Mouse (Mus musculus) testis, postnatal 10 days (tissue): ENCODE measurements at regions not wholly inside any gene's neighbourhood (a gene's known extent, or its start where the extent isn't known, plus 50 kb on each side); places are given as distances from the start of the nearest gene placed in this dataset.
"Not testable (repeated sequence)": the region's sequence is repeated elsewhere in the genome, so short reads cannot be mapped to it uniquely, and the experiment has no call there.

Experiments
- DNase-seq: peaks from one replicate; pipeline ENCODE4 v3.0.0; 2021; ENCODE audit warnings: low spot score

DNA sequence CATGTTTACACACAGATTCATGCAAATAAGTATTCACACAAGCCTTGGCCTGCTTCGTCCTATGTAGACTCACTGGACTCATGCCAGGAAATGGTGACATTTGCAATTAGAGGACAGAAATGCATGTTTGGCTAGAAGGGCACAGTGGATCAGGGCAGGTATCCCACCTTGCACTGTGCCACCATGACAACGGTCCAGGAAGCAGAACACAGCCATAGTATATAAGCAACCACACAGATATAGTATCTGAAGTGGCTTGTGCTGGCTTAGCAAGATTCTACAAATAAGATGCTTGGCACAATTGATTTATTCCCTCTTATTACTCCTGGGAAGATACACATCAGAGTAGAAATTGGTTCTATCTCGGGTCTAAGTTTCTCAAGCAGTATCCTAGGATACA, 218.0 kb downstream of the Unc5cl start:
- DNase-seq = no peak

DNA sequence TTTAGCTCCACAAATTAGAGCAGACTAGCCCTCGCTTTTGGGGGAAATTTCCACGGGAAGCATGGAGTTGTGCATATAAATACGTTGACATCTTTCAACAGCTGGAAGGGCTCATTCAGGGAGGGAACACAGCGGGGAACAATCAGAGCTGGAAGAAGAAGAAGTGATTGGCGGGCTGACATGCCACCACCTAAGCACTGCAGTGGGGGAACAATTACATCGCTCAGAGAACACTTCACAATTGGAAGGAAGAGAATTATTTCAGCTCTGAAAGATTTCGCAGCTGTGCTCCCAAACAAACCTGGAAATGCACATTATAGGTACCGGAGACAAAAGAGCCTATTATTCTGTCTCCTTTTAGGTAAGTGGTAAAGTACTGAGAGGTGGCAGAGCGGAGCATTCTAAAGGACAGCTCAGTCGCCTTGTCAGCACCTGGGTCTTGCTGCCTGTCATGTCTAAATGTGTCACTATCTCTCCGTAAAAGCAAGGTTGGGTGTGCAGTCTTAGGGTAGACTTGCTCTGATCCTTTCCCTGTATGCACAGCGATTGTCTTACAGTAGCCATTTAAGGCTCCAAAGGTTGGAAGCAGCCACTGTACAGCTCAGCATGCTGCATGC, 223.6 kb downstream of the Unc5cl start:
- DNase-seq = no peak

DNA sequence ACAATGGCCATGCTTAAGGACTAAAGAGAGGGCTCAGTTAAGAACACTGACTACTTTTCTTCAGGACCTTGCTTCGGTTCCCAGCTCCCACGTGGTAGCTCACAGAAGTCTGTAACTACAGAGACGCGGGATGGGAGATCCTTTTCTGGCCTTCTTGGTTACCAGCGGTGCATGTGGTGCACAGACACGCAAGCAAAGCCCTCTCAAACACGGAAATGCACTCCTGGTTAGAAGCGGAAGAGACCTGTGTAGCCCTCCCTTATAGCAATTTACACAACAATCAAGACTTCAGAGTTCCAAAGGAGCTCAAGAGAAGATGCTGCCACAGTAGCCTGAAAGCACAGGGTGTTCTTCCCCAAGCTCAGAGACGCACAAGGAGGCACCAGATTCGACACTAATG, 225.6 kb downstream of the Unc5cl start:
- DNase-seq = no peak

DNA sequence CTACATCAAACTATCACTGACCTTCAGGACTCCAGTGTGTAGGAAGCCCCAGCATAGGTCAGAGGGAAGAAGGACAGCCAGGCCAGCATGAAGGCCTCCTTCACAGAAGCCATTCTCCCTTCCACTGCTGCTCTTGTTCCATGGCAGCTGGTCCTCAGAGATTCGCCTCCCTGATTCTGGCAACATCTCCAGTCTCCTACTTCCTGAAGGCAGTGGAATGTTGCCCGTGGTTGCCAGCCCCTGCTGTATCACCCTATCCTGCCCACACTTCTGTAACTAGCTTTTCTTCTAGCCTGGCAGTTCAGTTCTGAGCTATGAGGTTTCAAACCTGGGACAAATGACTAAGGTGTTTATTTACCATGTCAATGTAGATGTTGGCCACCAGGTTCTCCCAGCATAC, 234.2 kb downstream of the Unc5cl start:
- no peak for DNase-seq

DNA sequence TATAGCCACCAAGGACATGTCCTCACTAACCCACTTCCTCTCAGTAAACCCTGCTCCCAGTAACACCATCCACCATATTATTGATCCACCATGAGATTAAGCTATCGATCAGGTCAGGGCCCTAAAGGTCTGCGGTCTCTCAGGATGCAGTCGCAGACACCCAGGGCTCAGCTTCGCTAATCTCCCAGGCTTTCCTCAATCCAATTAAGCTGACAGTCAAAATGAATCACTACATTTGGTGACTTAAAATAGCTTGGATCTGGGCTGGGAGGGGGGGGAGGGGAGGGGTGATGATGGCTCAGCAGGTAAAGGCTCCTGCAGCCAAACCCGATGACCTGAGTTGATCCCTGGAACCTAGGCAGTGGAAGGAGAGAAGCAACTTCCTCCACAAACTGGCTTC, 233.7 kb upstream of the Lrfn2 start:
- DNase-seq = no peak

DNA sequence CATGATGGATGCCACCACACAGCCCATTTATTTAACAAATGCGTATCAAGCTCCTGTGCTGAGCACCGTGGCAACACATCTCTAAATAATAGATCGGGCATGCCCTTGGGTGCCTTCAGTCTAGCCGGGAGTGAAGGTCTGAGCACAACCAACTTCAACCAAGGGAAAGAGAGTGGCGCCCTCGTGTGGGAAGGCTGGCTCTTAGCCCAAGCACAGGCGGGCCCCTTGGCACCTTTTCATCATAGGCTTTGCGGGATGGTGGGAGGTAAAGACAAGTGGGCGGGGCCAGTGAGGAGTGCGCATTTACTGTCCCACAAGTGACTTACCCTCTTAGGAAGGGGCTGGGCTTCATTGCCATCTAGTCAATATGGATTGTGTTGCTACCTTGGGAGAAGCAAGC, 231.6 kb upstream of the Lrfn2 start:
- no peak for DNase-seq

DNA sequence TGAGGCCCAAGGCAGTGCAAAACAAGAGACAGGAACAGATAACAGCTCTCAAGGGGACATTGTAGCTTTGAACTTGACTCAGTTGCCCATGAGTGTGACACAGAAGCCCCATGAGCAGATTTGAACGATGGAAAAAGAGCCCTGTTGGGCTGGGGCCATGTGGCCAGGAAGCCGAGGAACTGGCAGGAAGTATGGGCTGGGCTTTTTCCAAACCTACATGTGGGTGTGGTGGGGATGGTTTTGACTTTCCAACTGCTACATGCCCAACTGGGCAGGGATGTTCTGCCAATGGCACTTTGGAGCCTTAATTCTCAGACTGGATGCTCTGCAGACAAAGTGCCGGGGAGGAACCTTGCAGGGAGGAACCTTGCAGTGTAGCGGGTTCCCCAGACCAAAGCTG, 211.7 kb upstream of the Lrfn2 start:
- no peak for DNase-seq

DNA sequence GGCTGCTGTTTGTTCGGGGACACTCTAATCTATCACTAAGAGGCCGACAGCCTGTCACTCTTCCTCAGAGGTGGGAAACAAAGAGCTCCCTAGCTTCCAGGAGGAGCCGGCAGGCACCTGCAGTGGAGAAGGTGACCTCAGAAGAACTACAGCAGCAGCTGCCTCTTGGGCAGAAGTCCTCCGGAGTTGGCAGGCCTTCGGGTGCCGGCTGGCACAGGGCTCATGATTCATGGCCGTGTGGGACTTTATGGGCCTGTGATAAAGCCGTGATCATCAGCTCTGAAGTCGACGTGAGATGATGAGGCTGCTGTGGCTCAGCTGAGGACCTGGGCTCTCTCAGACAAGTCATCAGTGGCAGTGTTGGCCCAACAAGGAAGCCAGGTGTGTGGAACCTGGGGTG, 208.9 kb upstream of the Lrfn2 start:
- DNase-seq = no peak

DNA sequence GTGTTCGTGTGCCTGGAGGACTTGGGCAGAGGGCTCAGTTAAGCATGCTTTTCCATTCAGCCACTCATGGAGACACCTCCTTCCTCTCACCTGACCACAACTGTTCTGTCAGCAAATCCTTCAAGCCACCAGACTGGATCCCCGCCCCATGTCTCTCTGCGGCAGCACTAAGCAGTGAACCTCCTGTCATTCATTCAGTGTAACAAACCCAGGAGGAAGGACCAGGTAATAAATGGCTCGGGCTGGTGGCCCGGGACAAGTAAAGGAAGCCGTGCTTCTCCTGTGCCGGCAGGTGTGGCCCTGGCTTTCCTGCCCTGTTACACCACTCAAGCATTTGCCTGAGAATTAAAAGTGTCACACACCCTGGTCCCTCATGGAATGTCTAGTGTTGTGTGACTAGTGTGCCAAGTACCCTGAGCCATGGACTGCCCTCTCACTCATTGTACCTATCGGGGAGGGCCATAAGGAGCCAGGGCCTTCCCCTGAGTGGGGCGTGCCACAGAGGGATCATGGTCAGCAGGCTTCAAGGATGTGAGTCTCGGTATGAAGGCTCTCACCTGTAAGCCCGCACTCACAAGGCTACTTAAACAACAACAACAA, 207.6 kb upstream of the Lrfn2 start:
- DNase-seq = no peak

DNA sequence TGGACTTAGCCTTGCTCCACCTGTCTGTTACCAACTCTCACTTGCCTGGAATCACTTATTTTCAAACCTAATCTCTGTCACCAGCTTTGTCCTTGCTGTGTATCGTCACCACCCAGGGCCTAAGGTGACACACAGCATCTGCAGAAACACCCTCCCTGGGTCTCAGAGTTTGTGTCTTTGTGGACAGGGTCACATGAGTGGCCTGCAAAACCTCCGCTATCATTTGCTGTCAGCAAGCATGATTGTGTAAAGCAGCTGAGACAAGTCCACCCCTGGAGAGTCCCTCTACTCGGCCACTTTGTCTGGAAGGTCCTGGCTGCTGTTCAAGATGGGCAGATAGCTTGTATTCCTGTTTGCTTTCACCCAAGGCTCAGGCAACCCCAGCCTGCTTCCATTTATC, 205.7 kb upstream of the Lrfn2 start:
- no peak for DNase-seq

DNA sequence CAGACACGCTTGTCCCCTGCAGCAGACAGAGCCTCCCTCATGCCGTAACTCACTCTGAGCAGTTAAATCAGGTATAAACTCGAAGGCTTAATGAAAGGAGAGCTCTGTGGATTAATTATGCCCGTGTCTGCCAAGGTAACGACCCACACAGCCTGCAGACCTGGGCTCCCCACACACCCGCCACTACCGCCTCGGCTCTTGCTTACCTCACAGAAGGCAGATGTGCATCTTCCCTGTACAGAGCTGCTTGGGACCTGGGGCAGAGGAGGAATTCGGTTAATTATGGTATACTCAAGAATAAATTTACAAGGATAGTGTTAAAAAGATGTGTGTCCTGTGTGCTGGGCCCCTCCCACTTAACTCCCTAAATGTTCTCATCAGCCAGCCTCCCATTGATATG, 198.4 kb upstream of the Lrfn2 start:
- DNase-seq = no peak

DNA sequence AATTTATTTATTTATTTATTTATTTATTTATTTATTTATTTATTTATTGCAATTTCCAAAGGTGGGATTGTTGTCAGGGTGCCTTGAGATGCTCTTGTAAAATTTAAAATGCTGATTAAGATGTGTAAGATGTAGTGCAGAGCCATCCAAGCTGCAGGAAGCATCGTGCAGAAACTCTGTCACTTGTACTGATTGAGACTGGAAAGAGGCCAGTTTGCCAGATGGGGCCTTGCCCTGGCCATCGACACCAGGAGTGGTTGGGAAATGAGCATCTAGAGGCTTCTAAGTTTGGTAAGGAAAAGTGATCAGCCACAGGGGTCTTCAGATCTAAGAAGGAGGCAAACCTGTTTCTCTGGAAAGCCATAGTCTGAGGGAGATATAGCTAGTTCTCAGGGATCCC, 195.0 kb upstream of the Lrfn2 start:
- not testable (repeated sequence) for DNase-seq

DNA sequence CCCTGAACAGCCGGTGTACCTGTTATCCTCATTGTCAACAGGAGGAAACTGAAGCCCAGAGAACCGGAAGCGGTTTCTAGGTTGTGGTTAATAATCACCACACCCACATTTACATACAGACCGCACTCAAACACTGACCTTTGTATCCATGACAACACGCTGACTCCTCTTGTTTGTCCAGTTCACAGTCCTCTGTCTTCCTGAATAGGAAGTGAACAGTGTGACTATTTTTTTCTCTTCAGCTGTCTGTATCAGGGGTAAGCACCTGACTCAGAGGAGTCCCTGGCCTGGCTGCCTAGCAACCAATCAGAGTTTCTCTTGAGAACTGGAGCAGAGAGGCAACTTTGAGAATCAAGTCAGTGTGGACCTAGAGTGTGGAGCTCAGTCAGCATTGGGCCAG, 193.5 kb upstream of the Lrfn2 start:
- DNase-seq = no peak

DNA sequence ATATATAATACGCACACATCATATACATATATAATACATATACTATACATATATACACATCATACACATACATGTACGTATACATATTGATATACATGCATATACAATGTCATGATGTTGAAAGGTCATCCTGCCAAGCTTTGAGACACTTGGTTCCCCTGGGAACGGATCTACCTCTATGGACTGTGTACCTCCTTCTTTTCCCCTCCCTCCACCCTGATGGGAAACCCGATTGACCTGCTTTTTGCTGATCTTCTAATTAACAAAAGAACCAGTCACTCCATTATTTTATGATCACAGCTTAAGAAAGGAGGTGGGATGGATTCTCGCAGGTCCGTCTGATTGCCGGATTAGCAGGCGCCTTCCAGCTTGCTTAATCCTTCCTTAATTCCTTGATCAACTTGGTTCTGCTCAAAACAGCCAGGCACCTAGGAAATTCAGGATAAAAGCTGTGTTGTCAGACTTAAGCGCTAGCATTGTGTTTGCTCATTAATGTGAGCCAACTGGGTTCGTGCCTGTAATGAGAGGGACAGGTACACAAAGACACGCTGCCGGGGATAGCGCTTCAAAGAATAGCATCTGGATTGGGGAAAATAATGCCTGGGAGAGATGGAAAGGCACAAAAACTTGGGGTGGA, 189.3 kb upstream of the Lrfn2 start:
- DNase-seq = no peak

DNA sequence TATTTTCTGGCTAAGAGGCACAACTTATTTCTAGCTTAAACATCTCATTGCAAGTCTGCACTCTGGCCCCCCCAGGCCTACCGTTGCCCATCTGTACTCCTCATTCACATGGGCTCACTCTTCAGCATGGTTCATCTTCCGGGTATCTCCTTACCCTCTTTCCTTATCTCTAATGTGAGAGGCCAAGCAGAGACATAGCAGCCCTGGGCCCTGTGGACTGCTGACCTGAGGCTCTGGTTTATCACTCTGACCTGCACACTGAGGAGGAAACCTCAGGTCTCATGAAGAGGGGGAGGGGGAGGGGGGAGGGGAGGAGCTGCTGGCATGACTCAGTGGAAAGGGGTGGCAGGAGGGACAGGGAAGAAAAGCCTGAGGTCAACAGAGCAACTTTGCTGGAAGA, 162.1 kb upstream of the Lrfn2 start:
- DNase-seq = no peak

DNA sequence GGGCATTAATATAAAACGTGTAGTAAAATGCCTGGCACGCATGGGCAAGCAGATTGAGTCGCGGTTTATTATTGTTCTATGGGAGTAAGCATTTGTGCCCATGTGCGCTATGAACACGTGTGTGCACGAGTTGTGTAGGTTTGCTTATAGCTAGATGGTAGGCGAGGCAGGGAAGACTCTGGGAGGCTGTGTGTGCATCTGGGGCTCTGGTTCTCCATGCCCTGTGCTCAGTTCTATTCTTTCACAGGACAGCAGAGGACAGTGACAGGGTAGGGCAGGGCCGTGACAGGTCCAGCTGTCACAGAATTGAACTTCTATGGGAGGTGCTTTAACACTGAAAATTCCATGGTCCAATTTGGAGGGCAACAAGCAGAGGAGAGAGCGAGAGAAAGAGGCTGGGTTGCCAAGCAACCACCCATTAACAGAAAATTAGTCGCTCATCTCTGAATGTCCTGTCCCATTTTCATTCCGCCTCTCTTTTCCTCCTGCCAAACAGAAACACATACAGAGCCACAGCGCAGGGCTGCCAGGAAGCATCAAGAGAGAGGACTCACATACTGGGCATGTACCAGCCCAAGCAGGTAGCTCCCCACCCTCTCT, 160.4 kb upstream of the Lrfn2 start:
- DNase-seq = no peak

DNA sequence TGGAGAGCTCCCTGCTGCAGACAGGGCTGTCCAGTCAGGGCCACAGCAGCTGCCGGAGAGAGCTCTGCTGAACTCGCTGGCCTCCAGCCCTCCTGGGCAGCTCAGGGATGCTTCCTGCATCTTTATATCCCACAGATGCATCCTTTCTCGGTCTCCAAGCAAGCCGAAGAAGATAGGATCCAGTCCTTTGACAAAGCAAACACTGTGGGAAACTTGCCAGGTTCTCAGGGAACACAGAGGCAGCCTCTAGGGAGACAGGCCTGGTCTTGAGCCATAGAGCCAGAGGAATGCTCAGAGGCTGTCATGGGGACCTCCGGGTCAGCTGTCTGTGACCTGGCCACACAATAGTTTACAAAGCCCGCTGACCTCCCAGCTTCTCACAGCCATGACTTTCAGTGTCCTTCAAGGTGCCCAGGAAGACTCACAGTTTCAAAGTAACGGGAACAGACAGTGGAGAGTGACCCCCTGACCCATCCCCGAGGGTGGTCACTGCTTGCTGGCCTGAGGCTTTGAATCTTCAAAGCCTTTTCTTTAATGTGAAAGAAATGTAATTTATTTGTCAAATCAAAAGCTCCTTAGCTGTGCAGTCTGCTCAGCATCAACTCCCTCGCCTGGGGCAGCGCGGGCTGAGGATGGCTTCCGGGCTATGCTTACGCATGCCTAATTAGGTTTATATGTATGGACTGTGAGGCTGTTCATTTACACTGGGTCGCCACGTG, 157.8 kb upstream of the Lrfn2 start:
- no peak for DNase-seq

DNA sequence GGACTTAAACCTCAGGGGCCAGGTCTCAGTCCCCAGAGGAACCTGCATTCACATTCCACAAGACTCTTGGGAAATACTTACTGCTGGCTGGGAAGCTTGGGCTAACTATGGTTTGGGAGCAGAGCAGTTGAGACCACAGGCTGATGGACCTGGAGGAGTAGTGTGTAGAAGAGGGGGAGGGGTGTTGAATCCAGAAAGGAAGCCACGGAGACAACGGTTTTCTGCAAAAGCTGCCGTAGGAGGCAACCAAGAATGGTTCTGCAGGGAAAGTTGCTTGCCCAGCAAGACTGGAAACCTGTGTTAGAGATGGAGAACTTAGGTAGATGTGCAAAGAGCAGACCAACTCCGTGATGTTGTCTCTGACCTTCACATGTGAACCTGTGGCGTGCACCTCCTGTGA, 156.7 kb upstream of the Lrfn2 start:
- no peak for DNase-seq

DNA sequence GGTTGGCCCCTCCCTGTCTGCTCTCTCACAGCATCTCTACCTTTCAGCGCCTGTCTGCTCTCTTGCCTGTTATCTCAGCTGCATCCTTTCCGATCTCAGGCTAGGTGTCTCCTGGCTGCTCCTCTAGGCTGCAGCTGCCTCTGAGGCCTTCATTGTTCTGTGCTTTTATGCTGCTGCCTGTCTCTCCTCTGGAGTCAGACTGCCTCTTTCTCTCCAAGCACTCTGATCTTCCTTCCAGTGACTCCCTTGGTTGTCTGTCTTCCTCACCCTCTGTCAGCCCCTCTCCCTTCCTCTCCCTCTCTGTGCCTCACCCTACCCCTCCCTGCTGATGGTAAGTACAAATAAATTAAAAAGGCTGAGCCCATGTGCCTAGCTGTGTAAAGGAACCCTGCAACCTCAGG, 155.7 kb upstream of the Lrfn2 start:
- no peak for DNase-seq

DNA sequence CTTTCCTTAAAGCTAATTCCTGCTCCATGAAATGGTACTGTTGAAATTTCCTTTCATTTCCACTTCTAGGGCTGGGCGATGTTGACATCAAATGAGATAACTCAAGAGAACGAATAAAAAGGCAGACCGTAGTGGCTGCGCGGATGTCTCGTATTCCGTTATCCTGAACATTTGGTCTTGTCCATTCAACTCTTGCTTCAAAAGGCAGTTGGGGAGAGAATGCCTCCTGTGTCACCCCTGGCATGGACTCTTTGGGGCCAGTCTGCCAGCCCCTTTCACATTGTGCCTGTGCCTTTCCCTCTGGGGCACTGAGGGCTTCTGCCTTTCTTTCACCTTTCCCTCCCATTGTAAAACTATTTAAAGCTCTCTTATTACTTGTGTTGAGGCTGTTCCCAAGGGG, 152.0 kb upstream of the Lrfn2 start:
- DNase-seq = no peak

DNA sequence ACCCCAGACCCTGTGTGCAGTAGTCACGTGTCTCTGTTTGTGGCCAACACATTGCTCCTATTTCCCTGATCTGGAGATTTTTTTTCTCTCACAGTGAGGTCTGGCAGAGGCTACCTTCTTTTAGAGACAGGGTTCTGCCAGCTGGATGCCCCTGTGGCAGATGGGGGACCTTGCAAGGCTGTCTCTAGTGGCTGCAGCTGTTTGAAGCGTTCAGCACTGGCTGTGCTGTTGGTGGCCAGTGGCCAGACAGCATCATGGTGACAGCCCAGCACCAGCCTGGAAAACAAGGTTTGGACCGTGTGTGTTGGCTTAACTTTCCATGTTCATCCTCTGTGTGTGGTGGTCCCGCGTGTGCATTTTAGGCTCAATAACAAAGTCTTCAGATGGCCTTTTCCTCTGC, 147.8 kb upstream of the Lrfn2 start:
- no peak for DNase-seq

DNA sequence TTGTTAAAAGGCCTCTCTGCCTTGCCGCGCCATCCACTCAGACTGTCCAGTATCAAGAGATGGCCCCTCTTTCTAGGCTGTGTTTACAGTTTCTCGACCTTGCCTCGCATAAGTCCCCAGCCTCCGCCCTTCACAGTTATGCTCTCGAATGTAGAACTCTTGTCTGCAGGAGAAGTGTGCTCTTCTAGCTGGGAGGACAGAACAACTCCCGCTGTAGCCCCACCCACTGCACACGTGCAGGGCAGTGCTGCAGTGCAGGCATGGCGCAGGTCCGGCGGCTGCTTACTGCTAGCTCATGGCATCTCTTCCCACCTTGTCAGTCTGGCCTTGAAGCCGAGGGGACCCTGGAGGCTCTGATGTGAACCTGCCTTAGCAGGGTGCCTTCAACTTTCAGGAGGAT, 145.7 kb upstream of the Lrfn2 start:
- DNase-seq = no peak

DNA sequence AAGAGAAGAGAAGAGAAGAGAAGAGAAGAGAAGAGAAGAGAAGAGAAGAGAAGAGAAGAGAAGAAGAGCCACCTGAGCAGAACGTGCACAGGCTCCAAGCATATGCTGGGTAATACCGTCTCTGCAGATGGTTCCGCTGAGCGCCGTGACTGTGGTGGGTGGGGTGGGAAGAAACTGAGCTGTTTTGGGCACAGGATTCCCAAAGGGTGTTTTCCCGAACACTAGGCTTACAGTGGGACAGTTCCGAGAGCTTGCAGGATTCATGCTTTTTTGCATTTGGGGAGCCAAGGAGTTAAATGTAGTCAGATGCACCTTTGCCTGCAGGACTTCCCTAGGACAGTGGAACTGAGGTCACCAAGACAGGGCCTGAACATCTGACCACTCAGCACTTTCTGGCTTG, 142.3 kb upstream of the Lrfn2 start:
- DNase-seq = no peak
